Mouse (Mus musculus): Measurements from ENCODE around the gene Siglecg. TPM values are rescaled to one million over a fixed set of nuclear protein-coding genes. Genes with fewer than 3 reads are reported as not detected.

The Siglecg gene
- total and polyA plus RNA-seq, 3 experiments = 0.18 to 3.2 (median 0.50) TPM

GRCm38 (mm10) chr7:43422995-43423617 is 15.1 kb downstream of the Siglecg start:
- no peaks in the 10 kb centered on the region for H3K4me1 ChIP-seq (ENCODE audit: control insufficient read depth, insufficient read depth, low read length)
- no peak overlapping the region for H3K4me3 ChIP-seq
- DNase-seq = peak; percentile 80 to 89
- H3K9ac ChIP-seq (ENCODE audit: low read depth, low read length) = no peak overlapping the region
- no peak overlapping the region for H3K27ac ChIP-seq
- no peaks in the 10 kb centered on the region for H3K79me2 ChIP-seq (replicated peaks; ENCODE audit: control insufficient read depth, insufficient read depth, low read length)
- no peaks in the 10 kb centered on the region for H3K27me3 ChIP-seq (ENCODE audit: control insufficient read depth, insufficient read depth, low read length)
- 6% methylated on average over 11 of the region's 11 CpGs for WGBS
- no peaks in the 10 kb centered on the region for H3K36me3 ChIP-seq (ENCODE audit: control insufficient read depth, insufficient read depth, low read length)
- TF ChIP-seq POLR2A (IDR thresholded peaks at IDR 0.05; ENCODE audit: insufficient read depth, low read depth, low read length) (no peak), EP300 (IDR thresholded peaks at IDR 0.05; ENCODE audit: insufficient read depth, low read depth, low read length) (peak; percentile 68; the same call in 1 of the 2 replicates)
- intact Hi-C loops (cut with DNase I) = loop anchor here (1.0 kb wide), 2 partner anchors 43 to 472 kb away; no protein-coding TSS in a partner anchor

GRCm38 (mm10) chr7:43423991-43424625 is 16.1 kb downstream of the Siglecg start:
- H3K4me1 ChIP-seq (ENCODE audit: control insufficient read depth, insufficient read depth, low read length) = no peaks in the 10 kb centered on the region
- TF ChIP-seq EP300 (IDR thresholded peaks at IDR 0.05; ENCODE audit: insufficient read depth, low read depth, low read length) (no peak), CTCF (IDR thresholded peaks at IDR 0.05) (no peak), POLR2A (IDR thresholded peaks at IDR 0.05; ENCODE audit: insufficient read depth, low read depth, low read length) (no peak)
- H3K9ac ChIP-seq (ENCODE audit: low read depth, low read length) = no peak overlapping the region
- H3K36me3 ChIP-seq (ENCODE audit: control insufficient read depth, insufficient read depth, low read length) = no peaks in the 10 kb centered on the region
- no peaks in the 10 kb centered on the region for H3K79me2 ChIP-seq (replicated peaks; ENCODE audit: control insufficient read depth, insufficient read depth, low read length)
- H3K27me3 ChIP-seq (ENCODE audit: control insufficient read depth, insufficient read depth, low read length) = no peaks in the 10 kb centered on the region
- 62% methylated on average over 3 of the region's 3 CpGs for WGBS
- H3K27ac ChIP-seq = no peak overlapping the region
- no peak for DNase-seq
- intact Hi-C loops (cut with DNase I) = loop anchor here (1.0 kb wide), 2 partner anchors 42 to 471 kb away; no protein-coding TSS in a partner anchor
- no peak overlapping the region for H3K4me3 ChIP-seq

- Histone ChIP-seq H3K4me1 (ENCODE audit: control insufficient read depth, insufficient read depth, low read length) (no peaks in the 10 kb centered on the region), H3K27ac (no peak within 1 kb of the TSS), H3K4me3 (no peak within 1 kb of the TSS), H3K9ac (ENCODE audit: low read depth, low read length) (no peak within 1 kb of the TSS), H3K27me3 (ENCODE audit: control insufficient read depth, insufficient read depth, low read length) (no peaks in the 10 kb centered on the region), H3K36me3 (ENCODE audit: control insufficient read depth, insufficient read depth, low read length) (no peaks in the 10 kb centered on the region), H3K79me2 (replicated peaks; ENCODE audit: control insufficient read depth, insufficient read depth, low read length) (no peaks in the 10 kb centered on the region)
- TF ChIP-seq CTCF (IDR thresholded peaks at IDR 0.05) (no peak), EP300 (IDR thresholded peaks at IDR 0.05; ENCODE audit: insufficient read depth, low read depth, low read length) (no peak), POLR2A (IDR thresholded peaks at IDR 0.05; ENCODE audit: insufficient read depth, low read depth, low read length) (no peak)
- WGBS = 69% methylated on average over 8 of the region's 8 CpGs
- DNase-seq = no peak
- intact Hi-C loops (cut with DNase I) = no loop called here
Observed at GRCm38 (mm10) chr7:43427406-43427805, 19.4 kb downstream of the Siglecg start, which contains the start of gene Lim2. Gene Lim2 (plus strand): TSS chr7:43427670.

- DNase-seq = no peak
- Histone ChIP-seq H3K36me3 (ENCODE audit: control insufficient read depth, insufficient read depth, low read length) (no peaks in the 10 kb centered on the region), H3K9ac (ENCODE audit: low read depth, low read length) (no peak overlapping the region), H3K27ac (no peak overlapping the region), H3K4me1 (ENCODE audit: control insufficient read depth, insufficient read depth, low read length) (no peaks in the 10 kb centered on the region), H3K27me3 (ENCODE audit: control insufficient read depth, insufficient read depth, low read length) (no peaks in the 10 kb centered on the region), H3K79me2 (replicated peaks; ENCODE audit: control insufficient read depth, insufficient read depth, low read length) (no peaks in the 10 kb centered on the region), H3K4me3 (no peak overlapping the region)
- WGBS = 44% methylated on average over 4 of the region's 4 CpGs
- intact Hi-C loops (cut with DNase I) = no loop called here
- TF ChIP-seq EP300 (IDR thresholded peaks at IDR 0.05; ENCODE audit: insufficient read depth, low read depth, low read length) (no peak), POLR2A (IDR thresholded peaks at IDR 0.05; ENCODE audit: insufficient read depth, low read depth, low read length) (no peak), CTCF (IDR thresholded peaks at IDR 0.05) (no peak)
Observed at GRCm38 (mm10) chr7:43429500-43429899, 21.5 kb downstream of the Siglecg start.

GRCm38 (mm10) chr7:43432891-43433290 is 24.9 kb downstream of the Siglecg start:
- intact Hi-C loops (cut with DNase I) = no loop called here
- H3K79me2 ChIP-seq (replicated peaks; ENCODE audit: control insufficient read depth, insufficient read depth, low read length) = no peaks in the 10 kb centered on the region
- H3K4me1 ChIP-seq (ENCODE audit: control insufficient read depth, insufficient read depth, low read length) = no peaks in the 10 kb centered on the region
- TF ChIP-seq POLR2A (IDR thresholded peaks at IDR 0.05; ENCODE audit: insufficient read depth, low read depth, low read length) (no peak), CTCF (IDR thresholded peaks at IDR 0.05) (no peak), EP300 (IDR thresholded peaks at IDR 0.05; ENCODE audit: insufficient read depth, low read depth, low read length) (no peak)
- no peak overlapping the region for H3K4me3 ChIP-seq
- DNase-seq = no peak
- H3K36me3 ChIP-seq (ENCODE audit: control insufficient read depth, insufficient read depth, low read length) = no peaks in the 10 kb centered on the region
- no peak overlapping the region for H3K27ac ChIP-seq
- no peaks in the 10 kb centered on the region for H3K27me3 ChIP-seq (ENCODE audit: control insufficient read depth, insufficient read depth, low read length)
- no peak overlapping the region for H3K9ac ChIP-seq (ENCODE audit: low read depth, low read length)
- WGBS = 54% methylated on average over 4 of the region's 4 CpGs

GRCm38 (mm10) chr7:43434676-43435075 is 26.7 kb downstream of the Siglecg start:
- Histone ChIP-seq H3K4me1 (ENCODE audit: control insufficient read depth, insufficient read depth, low read length) (no peaks in the 10 kb centered on the region), H3K4me3 (no peak overlapping the region), H3K79me2 (replicated peaks; ENCODE audit: control insufficient read depth, insufficient read depth, low read length) (no peaks in the 10 kb centered on the region), H3K27ac (no peak overlapping the region), H3K27me3 (ENCODE audit: control insufficient read depth, insufficient read depth, low read length) (no peaks in the 10 kb centered on the region), H3K36me3 (ENCODE audit: control insufficient read depth, insufficient read depth, low read length) (no peaks in the 10 kb centered on the region), H3K9ac (ENCODE audit: low read depth, low read length) (no peak overlapping the region)
- 84% methylated on average over 5 of the region's 5 CpGs for WGBS
- intact Hi-C loops (cut with DNase I) = no loop called here
- TF ChIP-seq CTCF (IDR thresholded peaks at IDR 0.05) (no peak), POLR2A (IDR thresholded peaks at IDR 0.05; ENCODE audit: insufficient read depth, low read depth, low read length) (no peak), EP300 (IDR thresholded peaks at IDR 0.05; ENCODE audit: insufficient read depth, low read depth, low read length) (no peak)
- DNase-seq = no peak

All from heart, adult 2 months (tissue).